Mouse (Mus musculus): ENCODE data around the gene Spred2. TPM values are rescaled to one million over a fixed set of nuclear protein-coding genes. Genes with fewer than 3 reads are reported as not detected.

The Spred2 gene
- polyA plus RNA-seq, 1 experiment from 2014 or later = 5.7 TPM

DNA sequence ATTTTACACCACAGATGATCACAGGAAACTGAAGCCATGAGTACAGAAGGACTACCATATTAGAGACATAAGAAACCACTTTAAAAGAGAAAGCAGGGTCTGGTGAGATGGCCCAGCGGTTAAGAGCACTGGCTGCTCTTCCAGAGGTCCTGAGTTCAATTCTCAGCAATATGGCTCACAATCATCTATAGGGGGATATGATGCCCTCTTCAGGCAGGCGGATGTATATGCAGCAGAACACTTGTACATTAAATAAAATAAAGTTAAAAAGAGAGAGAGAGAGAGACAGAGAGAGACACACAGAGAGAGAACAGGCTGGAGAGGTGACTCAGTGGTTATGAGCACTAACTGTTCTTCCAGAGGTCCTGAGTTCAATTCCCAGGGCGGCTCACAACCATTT is 121.4 kb downstream of the Spred2 start:
- H3K4me1 ChIP-seq (replicated peaks; ENCODE audit: control insufficient read depth, insufficient read depth, low read length) = no peaks in the 10 kb centered on the region
- peak; percentile 47 for TF ChIP-seq CTCF (IDR thresholded peaks at IDR 0.05; ENCODE audit: low read depth)
- H3K4me3 ChIP-seq (ENCODE audit: low read depth, low read length) = no peak overlapping the region
- no peak overlapping the region for H3K9ac ChIP-seq (ENCODE audit: low read depth, low read length)
- WGBS = 80% methylated on average over 3 of the region's 3 CpGs
- ATAC-seq = no peak
- no peaks in the 10 kb centered on the region for H3K36me3 ChIP-seq (ENCODE audit: control insufficient read depth, insufficient read depth)
- no peaks in the 10 kb centered on the region for H3K9me3 ChIP-seq (ENCODE audit: control insufficient read depth)
- no peak overlapping the region for H3K27ac ChIP-seq (ENCODE audit: low read depth, low read length)
- H3K27me3 ChIP-seq (replicated peaks; ENCODE audit: control insufficient read depth, insufficient read depth, low read length) = no peaks in the 10 kb centered on the region
- no peak overlapping the region for H3K4me2 ChIP-seq (replicated peaks; ENCODE audit: low read depth)

- Histone ChIP-seq H3K9me3 (ENCODE audit: control insufficient read depth) (no peaks in the 10 kb centered on the region), H3K9ac (ENCODE audit: low read depth, low read length) (no peak overlapping the region), H3K4me3 (ENCODE audit: low read depth, low read length) (no peak overlapping the region), H3K4me2 (replicated peaks; ENCODE audit: low read depth) (no peak overlapping the region), H3K27me3 (replicated peaks; ENCODE audit: control insufficient read depth, insufficient read depth, low read length) (no peaks in the 10 kb centered on the region), H3K27ac (ENCODE audit: low read depth, low read length) (no peak overlapping the region), H3K4me1 (replicated peaks; ENCODE audit: control insufficient read depth, insufficient read depth, low read length) (no peaks in the 10 kb centered on the region), H3K36me3 (ENCODE audit: control insufficient read depth, insufficient read depth) (peaks cover 9% of the 10 kb centered on the region; the same call in 1 of the 2 replicates)
- WGBS = 63% methylated on average over 13 of the region's 13 CpGs
- TF ChIP-seq CTCF (IDR thresholded peaks at IDR 0.05; ENCODE audit: low read depth) = no peak
- ATAC-seq = no peak
Observed at GRCm38 (mm10) chr11:20052814-20053536, 128.8 kb downstream of the Spred2 start.

- TF ChIP-seq CTCF (IDR thresholded peaks at IDR 0.05; ENCODE audit: low read depth) = no peak
- Histone ChIP-seq H3K27me3 (replicated peaks; ENCODE audit: control insufficient read depth, insufficient read depth, low read length) (no peaks in the 10 kb centered on the region), H3K27ac (ENCODE audit: low read depth, low read length) (no peak overlapping the region)
Observed at GRCm38 (mm10) chr11:20053951-20054350, 129.8 kb downstream of the Spred2 start.

DNA sequence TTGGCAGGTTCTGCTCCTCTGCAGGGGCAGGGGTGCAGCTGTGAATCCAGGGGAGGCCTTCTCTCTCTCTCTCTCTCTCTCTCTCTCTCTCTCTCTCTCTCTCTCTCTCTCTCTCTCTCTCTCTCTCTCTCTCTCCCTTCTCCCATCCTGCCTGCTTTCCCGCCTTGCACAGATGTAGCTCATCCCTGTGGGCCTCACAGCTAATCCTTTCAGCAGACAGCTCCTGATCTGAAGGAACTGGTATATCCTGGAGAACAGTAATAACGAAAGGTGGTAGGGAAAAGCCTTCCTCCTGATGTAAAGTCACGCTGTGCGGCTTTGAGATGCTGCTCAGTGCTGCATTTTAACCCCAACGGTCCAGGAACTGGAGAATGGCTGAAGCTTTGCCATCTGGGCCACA is 130.4 kb downstream of the Spred2 start:
- H3K27me3 ChIP-seq (replicated peaks; ENCODE audit: control insufficient read depth, insufficient read depth, low read length) = no peaks in the 10 kb centered on the region
- no peak for ATAC-seq
- WGBS = 52% methylated on average over 5 of the region's 5 CpGs
- H3K9me3 ChIP-seq (ENCODE audit: control insufficient read depth) = no peaks in the 10 kb centered on the region
- H3K36me3 ChIP-seq (ENCODE audit: control insufficient read depth, insufficient read depth) = peaks cover 23% of the 10 kb centered on the region
- no peak for TF ChIP-seq CTCF (IDR thresholded peaks at IDR 0.05; ENCODE audit: low read depth)
- H3K9ac ChIP-seq (ENCODE audit: low read depth, low read length) = no peak overlapping the region
- no peak overlapping the region for H3K4me3 ChIP-seq (ENCODE audit: low read depth, low read length)
- H3K4me1 ChIP-seq (replicated peaks; ENCODE audit: control insufficient read depth, insufficient read depth, low read length) = no peaks in the 10 kb centered on the region
- no peak overlapping the region for H3K27ac ChIP-seq (ENCODE audit: low read depth, low read length)
- H3K4me2 ChIP-seq (replicated peaks; ENCODE audit: low read depth) = no peak overlapping the region

More at GRCm38 (mm10) chr11:20053951-20054350, 129.8 kb downstream of the Spred2 start:
- Histone ChIP-seq H3K4me2 (replicated peaks; ENCODE audit: low read depth) (no peak overlapping the region), H3K36me3 (ENCODE audit: control insufficient read depth, insufficient read depth) (peaks cover 16% of the 10 kb centered on the region), H3K9ac (ENCODE audit: low read depth, low read length) (no peak overlapping the region), H3K4me1 (replicated peaks; ENCODE audit: control insufficient read depth, insufficient read depth, low read length) (no peaks in the 10 kb centered on the region), H3K4me3 (ENCODE audit: low read depth, low read length) (no peak overlapping the region), H3K9me3 (ENCODE audit: control insufficient read depth) (no peaks in the 10 kb centered on the region)
- WGBS = 85% methylated on average over 3 of the region's 3 CpGs
- ATAC-seq = no peak

DNA sequence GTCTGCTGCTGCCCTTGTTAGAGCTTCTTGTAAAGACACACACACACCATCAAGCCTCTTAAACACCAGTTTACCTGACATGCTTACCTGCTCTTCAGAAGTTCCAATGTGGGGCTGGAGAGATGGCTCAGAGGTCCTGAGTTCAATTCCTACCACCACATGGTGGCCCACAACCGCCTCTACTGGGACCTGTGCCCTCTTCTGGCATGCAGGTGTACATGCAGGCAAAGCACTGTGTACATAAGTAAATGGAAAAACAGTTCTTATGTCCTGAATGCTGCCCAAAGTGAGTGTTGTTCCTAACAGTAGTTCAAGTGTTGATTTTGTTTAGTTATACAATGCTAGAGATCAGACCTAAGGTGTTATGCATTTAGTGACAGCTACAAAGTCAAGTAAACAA is 132.0 kb downstream of the Spred2 start:
- Histone ChIP-seq H3K27ac (ENCODE audit: low read depth, low read length) (no peak overlapping the region), H3K4me2 (replicated peaks; ENCODE audit: low read depth) (no peak overlapping the region), H3K27me3 (replicated peaks; ENCODE audit: control insufficient read depth, insufficient read depth, low read length) (no peaks in the 10 kb centered on the region), H3K4me1 (replicated peaks; ENCODE audit: control insufficient read depth, insufficient read depth, low read length) (no peaks in the 10 kb centered on the region), H3K36me3 (ENCODE audit: control insufficient read depth, insufficient read depth) (peaks cover 33% of the 10 kb centered on the region), H3K9ac (ENCODE audit: low read depth, low read length) (no peak overlapping the region), H3K4me3 (ENCODE audit: low read depth, low read length) (no peak overlapping the region), H3K9me3 (ENCODE audit: control insufficient read depth) (no peaks in the 10 kb centered on the region)
- peak; percentile 39 for TF ChIP-seq CTCF (IDR thresholded peaks at IDR 0.05; ENCODE audit: low read depth)
- no peak for ATAC-seq
- 84% methylated on average over 1 of the region's 1 CpGs for WGBS

DNA sequence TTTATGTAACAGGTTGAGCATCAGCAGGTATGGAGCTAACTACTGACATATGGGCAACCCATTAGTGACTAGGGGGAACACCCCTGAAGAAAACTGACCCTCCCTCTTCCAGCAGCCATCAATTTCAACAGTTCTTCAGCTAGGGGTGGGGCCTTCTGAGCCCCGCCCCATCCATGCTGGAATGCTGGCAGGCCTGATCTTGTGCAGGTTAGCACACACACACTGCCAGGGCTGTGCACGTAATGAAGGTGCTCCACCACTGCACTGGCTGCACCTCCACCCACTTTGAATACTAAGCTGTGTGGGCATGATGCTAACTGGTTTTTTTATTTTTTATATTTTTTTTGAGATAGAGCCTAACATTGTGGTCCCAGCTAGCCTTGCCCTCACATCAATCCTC is 133.3 kb downstream of the Spred2 start:
- H3K36me3 ChIP-seq (ENCODE audit: control insufficient read depth, insufficient read depth) = peaks cover 33% of the 10 kb centered on the region
- H3K4me2 ChIP-seq (replicated peaks; ENCODE audit: low read depth) = no peak overlapping the region
- no peak overlapping the region for H3K9ac ChIP-seq (ENCODE audit: low read depth, low read length)
- ATAC-seq = no peak
- 87% methylated on average over 2 of the region's 2 CpGs for whole genome bisulfite sequencing
- H3K4me1 ChIP-seq (replicated peaks; ENCODE audit: control insufficient read depth, insufficient read depth, low read length) = no peaks in the 10 kb centered on the region
- H3K4me3 ChIP-seq (ENCODE audit: low read depth, low read length) = no peak overlapping the region
- no peaks in the 10 kb centered on the region for H3K9me3 ChIP-seq (ENCODE audit: control insufficient read depth)
- H3K27me3 ChIP-seq (replicated peaks; ENCODE audit: control insufficient read depth, insufficient read depth, low read length) = no peaks in the 10 kb centered on the region
- TF ChIP-seq CTCF (IDR thresholded peaks at IDR 0.05; ENCODE audit: low read depth) = no peak
- no peak overlapping the region for H3K27ac ChIP-seq (ENCODE audit: low read depth, low read length)
